Mouse (Mus musculus): ENCODE results near the gene Eid1. TPM values are rescaled to one million over a fixed set of nuclear protein-coding genes. Genes with fewer than 3 reads are reported as not detected.

Gene Eid1
- polyA plus RNA-seq (2015; fragmentation: Nextera tagmentation; extraction: Ambion mirVana), result 116 and 119 TPM in 2 replicates

DNA sequence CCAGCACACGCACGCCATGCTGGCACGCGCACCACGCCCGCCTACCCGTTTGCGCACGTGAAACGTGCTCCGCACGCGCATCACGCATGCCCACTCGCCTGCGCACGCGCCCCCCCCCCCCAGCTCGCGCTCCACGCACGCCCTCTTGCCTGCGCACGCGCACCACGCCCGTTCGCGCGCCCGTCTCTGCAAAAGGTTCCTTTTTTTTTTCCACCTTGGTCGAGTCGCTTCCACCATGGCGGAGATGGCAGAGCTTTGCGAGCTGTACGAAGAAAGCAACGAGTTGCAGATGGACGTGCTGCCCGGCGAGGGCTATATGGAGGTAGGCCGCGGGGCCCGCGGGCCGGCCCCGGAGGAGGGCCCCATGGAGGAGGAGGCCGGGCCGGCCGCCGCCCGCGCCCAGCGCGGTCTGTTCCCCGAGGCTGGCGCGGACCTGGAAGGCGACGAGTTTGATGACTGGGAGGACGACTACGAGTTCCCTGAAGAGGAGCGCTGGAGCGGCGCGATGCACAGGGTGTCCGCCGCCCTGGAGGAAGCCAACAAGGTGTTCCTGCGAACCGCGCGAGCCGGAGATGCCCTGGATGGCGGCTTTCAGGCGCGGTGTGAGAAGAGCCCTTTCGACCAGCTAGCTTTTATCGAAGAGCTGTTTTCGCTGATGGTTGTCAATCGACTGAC is at the start of gene Eid1:
TSS of gene Eid1 (plus strand) at position 139 of the 675 bp plus-strand sequence.
- Histone ChIP-seq H3K27me3 (no peaks in the 10 kb centered on the region), H3K9ac (peak within 1 kb of the TSS; percentile 76), H3K4me1 (peaks cover 11% of the 10 kb centered on the region), H3K27ac (peak within 1 kb of the TSS; percentile 91), H3K9me3 (replicated peaks) (no peaks in the 10 kb centered on the region), H3K36me3 (no peaks in the 10 kb centered on the region), H3K4me3 (replicated peaks) (peak within 1 kb of the TSS; percentile 72), H3K4me2 (peak within 1 kb of the TSS; percentile 77)
- peak; percentile 92 for ATAC-seq (replicated peaks; ENCODE audit: low FRiP score)
- whole genome bisulfite sequencing, result under 1% methylated on average over 57 of the region's 79 CpGs

DNA sequence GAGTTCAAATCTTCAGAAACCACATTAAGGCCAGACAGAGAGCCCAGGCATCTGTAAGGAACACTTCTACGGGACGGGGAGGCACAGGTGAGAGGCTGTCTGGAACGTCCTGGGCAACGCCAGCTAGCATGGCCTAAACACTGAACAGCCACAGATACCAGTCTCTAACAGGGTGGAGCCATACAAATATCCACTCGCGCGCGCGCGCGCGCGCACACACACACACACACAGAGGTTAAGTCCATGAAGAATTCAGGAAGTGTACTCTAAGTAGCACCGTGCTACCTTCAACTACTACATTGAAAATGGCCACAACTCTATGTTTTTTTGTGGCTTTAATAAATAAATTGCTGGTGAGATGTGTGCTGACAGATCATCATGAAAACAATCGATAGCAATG is 49.7 kb upstream of the Eid1 start:
- H3K36me3 ChIP-seq, result peaks cover 19% of the 10 kb centered on the region
- no peak for ATAC-seq (replicated peaks; ENCODE audit: low FRiP score)
- no peaks in the 10 kb centered on the region for H3K27me3 ChIP-seq
- H3K4me3 ChIP-seq (replicated peaks), result peak overlapping the region; percentile 94
- 90% methylated on average over 15 of the region's 15 CpGs for WGBS
- H3K9me3 ChIP-seq (replicated peaks), result no peaks in the 10 kb centered on the region
- H3K4me2 ChIP-seq, result peak overlapping the region; percentile 67
- H3K4me1 ChIP-seq, result peaks cover 36% of the 10 kb centered on the region
- H3K9ac ChIP-seq, result no peak overlapping the region
- no peak overlapping the region for H3K27ac ChIP-seq

DNA sequence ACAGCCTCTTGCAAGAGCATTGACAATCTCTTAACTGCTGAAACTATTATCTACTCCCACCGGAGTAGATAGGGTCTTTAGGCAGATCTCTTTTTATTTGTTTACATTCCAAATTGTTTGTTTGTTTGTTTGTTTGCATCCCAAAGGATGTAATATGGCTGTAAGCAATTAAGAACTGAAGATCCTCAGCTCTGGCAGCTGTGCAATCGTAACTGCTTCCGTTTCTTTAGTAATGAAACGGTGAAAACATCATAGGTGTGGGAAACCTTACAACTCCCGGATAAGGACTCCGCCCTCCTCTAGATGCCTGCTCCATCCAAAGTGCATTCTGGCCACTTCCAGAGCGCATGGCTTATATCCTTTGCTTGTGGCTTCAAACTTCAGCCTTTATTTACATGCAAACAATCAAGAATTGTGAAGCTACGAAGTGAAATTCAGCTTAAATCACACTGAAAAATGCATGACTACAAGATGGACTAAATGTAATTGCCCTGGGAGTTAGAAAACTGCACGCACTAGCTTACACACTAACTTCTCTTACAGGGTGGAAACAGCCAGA is 48.7 kb upstream of the Eid1 start:
- ATAC-seq (replicated peaks; ENCODE audit: low FRiP score), result no peak
- H3K9ac ChIP-seq, result peak overlapping the region; percentile 93
- peak overlapping the region; percentile 72 for H3K27ac ChIP-seq
- no peaks in the 10 kb centered on the region for H3K27me3 ChIP-seq
- H3K36me3 ChIP-seq, result peaks cover 12% of the 10 kb centered on the region
- H3K4me1 ChIP-seq, result peaks cover 36% of the 10 kb centered on the region
- peak overlapping the region; percentile 67 for H3K4me2 ChIP-seq
- peak overlapping the region; percentile 94 for H3K4me3 ChIP-seq (replicated peaks)
- H3K9me3 ChIP-seq (replicated peaks), result no peaks in the 10 kb centered on the region
- 5% methylated on average over 9 of the region's 9 CpGs for WGBS

DNA sequence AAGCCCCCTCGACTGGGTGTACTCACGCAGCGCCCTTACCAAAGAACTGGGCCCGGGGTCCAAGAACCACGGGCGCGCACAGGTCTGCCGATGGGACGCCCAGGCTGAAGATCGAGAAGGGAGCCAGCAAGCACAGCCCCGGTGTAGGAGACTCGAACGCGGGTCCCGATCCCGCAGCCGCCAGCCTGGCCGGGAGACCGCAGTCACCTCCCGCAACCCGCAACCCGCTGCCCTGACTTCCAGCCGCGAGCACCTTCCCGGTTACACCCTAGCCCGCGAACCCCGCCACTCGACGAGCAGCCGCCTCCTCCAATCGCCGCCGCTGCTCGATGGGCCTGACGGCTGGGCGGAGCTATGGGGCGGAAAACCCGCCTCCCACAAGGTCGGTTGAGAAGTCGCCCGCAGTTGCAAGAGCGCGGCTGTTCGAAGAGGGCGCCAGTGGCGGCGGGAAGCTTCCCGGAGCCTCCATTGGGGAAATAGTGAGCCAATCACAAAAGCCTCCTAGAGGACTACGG is 48.0 kb upstream of the Eid1 start, which contains the start of gene Cep152:
TSS of gene Cep152 (minus strand) at position 277 of the 515 bp plus-strand sequence.
- peak within 1 kb of the TSS; percentile 93 for H3K9ac ChIP-seq

DNA sequence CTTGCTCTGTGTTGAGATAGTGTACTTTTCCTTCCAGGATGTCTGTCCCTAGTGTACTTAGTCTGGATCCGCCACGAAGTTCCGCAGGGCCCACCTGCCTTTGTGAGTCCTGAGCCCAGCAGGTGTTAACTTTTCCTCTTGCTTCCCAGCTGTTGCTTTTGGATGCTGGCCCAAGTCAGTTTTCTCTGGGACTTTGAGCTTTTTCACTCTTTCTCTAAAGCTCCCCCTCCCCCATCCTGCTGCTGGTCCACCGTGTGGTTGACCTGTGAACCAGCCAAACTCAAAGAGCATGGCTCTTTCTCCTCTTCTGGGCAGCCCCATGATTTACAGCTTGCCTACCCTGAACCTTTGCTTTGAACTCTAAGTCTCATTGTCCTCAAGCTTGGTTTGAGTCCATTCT is 46.4 kb upstream of the Eid1 start:
- Histone ChIP-seq H3K27ac (no peak overlapping the region), H3K4me2 (no peak overlapping the region), H3K4me1 (peaks cover 23% of the 10 kb centered on the region), H3K9me3 (replicated peaks) (no peaks in the 10 kb centered on the region), H3K4me3 (replicated peaks) (no peak overlapping the region), H3K36me3 (no peaks in the 10 kb centered on the region), H3K9ac (no peak overlapping the region), H3K27me3 (no peaks in the 10 kb centered on the region)
- no peak for ATAC-seq (replicated peaks; ENCODE audit: low FRiP score)
- WGBS, result 68% methylated on average over 4 of the region's 4 CpGs

More for the DNA sequence above, 48.0 kb upstream of the Eid1 start, which contains the start of gene Cep152:
- ATAC-seq (replicated peaks; ENCODE audit: low FRiP score), result peak; percentile 98
- peaks cover 5% of the 10 kb centered on the region; the same call in 1 of the 2 replicates for H3K36me3 ChIP-seq
- peak within 1 kb of the TSS; percentile 67 for H3K4me2 ChIP-seq
- H3K27me3 ChIP-seq, result no peaks in the 10 kb centered on the region
- peaks cover 36% of the 10 kb centered on the region for H3K4me1 ChIP-seq
- peak within 1 kb of the TSS; percentile 94 for H3K4me3 ChIP-seq (replicated peaks)
- H3K27ac ChIP-seq, result peak within 1 kb of the TSS; percentile 72
- no peaks in the 10 kb centered on the region for H3K9me3 ChIP-seq (replicated peaks)
- WGBS, result 0% methylated on average over 50 of the region's 50 CpGs

DNA sequence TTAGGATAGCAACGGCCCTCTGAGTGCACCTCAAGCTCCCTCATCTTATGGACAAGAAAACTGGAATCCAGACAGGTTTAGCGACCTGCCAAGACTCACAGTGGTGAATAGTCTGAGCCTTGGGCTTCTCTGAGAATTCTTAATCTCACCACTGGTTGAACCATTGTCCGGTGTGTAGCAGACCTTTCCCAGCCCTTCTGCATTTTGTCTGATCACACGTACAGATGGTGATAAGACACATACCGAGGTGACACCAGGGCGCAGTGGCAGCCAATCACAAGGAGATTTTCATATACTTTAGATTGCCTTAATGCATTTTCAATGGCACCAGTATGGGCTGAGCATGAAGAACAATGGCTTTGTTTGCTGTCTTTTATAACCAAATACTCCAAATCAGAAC is 44.4 kb upstream of the Eid1 start:
- Histone ChIP-seq H3K4me1 (peaks cover 14% of the 10 kb centered on the region), H3K27ac (no peak overlapping the region), H3K9ac (no peak overlapping the region), H3K4me2 (no peak overlapping the region), H3K27me3 (no peaks in the 10 kb centered on the region), H3K4me3 (replicated peaks) (no peak overlapping the region), H3K36me3 (no peaks in the 10 kb centered on the region), H3K9me3 (replicated peaks) (no peaks in the 10 kb centered on the region)
- WGBS, result 89% methylated on average over 6 of the region's 6 CpGs
- no peak for ATAC-seq (replicated peaks; ENCODE audit: low FRiP score)

DNA sequence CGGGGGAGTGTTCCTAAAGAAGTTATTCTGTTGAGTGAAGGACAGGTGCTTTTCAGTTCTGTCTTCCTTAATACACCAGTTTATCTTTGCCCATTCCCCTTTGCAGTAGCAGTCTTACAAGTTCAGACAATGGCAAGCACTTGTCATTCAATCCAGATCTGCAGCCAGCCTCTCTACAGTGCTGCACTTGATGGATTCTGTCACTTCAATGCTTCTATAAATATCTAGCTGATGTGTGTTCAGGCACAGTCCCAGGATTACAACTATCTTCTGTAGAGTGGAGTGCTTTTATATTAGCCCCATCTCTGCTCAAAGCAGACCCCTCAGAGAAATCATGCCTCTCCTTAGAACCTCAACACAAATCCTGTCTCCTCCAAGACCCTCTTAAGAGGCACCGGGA is 42.9 kb upstream of the Eid1 start:
- Histone ChIP-seq H3K4me3 (replicated peaks) (no peak overlapping the region), H3K27me3 (no peaks in the 10 kb centered on the region), H3K9ac (no peak overlapping the region), H3K4me1 (peaks cover 6% of the 10 kb centered on the region; the same call in 1 of the 2 replicates), H3K36me3 (no peaks in the 10 kb centered on the region), H3K4me2 (no peak overlapping the region), H3K9me3 (replicated peaks) (no peaks in the 10 kb centered on the region), H3K27ac (no peak overlapping the region)
- no peak for ATAC-seq (replicated peaks; ENCODE audit: low FRiP score)
- 95% methylated on average over 2 of the region's 2 CpGs for WGBS

DNA sequence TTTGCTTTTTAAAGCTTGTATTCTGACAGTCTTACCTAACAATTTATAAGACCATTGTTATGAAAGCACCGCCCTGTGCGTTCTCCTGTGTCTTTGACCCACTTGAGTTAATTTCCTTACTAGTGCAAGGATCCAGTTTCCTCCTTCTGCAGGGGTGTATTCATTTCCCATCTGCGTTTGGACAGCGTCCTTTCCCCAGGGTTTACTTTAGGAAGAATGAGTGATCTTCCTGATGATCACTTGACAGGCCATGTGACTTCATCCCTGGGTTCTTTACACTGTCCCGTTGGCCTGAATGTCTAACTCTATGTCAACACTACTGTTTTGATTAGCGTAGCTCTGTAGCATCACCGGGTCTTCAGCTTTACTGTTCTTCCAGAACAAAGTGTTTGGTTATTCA is 35.6 kb upstream of the Eid1 start:
- ATAC-seq (replicated peaks; ENCODE audit: low FRiP score), result no peak
- Histone ChIP-seq H3K36me3 (no peaks in the 10 kb centered on the region), H3K9ac (no peak overlapping the region), H3K9me3 (replicated peaks) (no peaks in the 10 kb centered on the region), H3K4me1 (no peaks in the 10 kb centered on the region), H3K4me3 (replicated peaks) (no peak overlapping the region), H3K4me2 (no peak overlapping the region), H3K27me3 (no peaks in the 10 kb centered on the region), H3K27ac (no peak overlapping the region)
- 38% methylated on average over 7 of the region's 7 CpGs for WGBS

DNA sequence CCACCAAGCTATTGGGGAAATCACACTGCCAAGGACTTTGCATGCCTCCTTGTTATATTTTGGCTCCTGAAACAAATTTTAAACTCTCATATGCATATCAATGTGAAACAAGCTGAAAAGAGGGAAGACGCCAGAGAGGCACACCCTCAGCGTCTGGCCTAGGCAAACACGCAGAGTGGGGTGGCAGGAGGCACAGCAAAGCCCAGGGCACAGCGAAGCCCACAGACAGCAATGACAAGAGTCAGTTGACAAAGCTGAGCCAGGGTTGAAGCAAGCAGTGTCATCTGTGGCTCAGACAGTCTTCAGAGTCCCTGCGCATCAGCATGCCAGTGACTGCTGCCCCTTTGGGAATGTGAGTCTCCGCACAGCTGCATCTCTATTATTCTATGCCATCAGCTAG is 28.0 kb upstream of the Eid1 start:
- H3K36me3 ChIP-seq, result no peaks in the 10 kb centered on the region
- H3K4me1 ChIP-seq, result no peaks in the 10 kb centered on the region
- no peaks in the 10 kb centered on the region for H3K27me3 ChIP-seq
- 90% methylated on average over 6 of the region's 6 CpGs for WGBS
- H3K9ac ChIP-seq, result no peak overlapping the region
- ATAC-seq (replicated peaks; ENCODE audit: low FRiP score), result no peak
- no peak overlapping the region for H3K4me3 ChIP-seq (replicated peaks)
- no peaks in the 10 kb centered on the region for H3K9me3 ChIP-seq (replicated peaks)
- H3K4me2 ChIP-seq, result no peak overlapping the region
- no peak overlapping the region for H3K27ac ChIP-seq

DNA sequence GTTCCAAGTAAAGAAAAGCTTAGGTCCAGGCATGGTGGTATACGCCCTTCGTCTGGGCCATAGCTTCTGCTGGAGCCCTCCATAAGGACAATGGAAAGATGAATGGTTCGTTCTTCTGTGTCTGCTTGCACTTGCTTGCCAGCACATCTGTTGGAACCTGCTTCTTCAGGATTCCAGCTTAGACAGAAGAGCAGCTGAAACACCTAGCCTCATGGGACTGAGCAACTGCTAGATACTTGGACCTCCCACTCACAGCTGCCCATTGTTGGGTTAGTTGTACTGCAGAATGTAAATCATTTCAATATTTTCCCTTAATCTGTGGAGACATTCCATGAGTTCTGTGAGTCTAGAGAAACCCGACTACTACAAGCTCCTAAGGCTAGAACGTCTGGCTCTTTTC is 22.9 kb upstream of the Eid1 start:
- no peak for ATAC-seq (replicated peaks; ENCODE audit: low FRiP score)
- H3K36me3 ChIP-seq, result no peaks in the 10 kb centered on the region
- no peak overlapping the region for H3K4me3 ChIP-seq (replicated peaks)
- H3K4me1 ChIP-seq, result no peaks in the 10 kb centered on the region
- no peak overlapping the region for H3K9ac ChIP-seq
- no peaks in the 10 kb centered on the region for H3K27me3 ChIP-seq
- H3K9me3 ChIP-seq (replicated peaks), result no peaks in the 10 kb centered on the region
- H3K4me2 ChIP-seq, result no peak overlapping the region
- no peak overlapping the region for H3K27ac ChIP-seq
- WGBS, result 77% methylated on average over 5 of the region's 5 CpGs

DNA sequence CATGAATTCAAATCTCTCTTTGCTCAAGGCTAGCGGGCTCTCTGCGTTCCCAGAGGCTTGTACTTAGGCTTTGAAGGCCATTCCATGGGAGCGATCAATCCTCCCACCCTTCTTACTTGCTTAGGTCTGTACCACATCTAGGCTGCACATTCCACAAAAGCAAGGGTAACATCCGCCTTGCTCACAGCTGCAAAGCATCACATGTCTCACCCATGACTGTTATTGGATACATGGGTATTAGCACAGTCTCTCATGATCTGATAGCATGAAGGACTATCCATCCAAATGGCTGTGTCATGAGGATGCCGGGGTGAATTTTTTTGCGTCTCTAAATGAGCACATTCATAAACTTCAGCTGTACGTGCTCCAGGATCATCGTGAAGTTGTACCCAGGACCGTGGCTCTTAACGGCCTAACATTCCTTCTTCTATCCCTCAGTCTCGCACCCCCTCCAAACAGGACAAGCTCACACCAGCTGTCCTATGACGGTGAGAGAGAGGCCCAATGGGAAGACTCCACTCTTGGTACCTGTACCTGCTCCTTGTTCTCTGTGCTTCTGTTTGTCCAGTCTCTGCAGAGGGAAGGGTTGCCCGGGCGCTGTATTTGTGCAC is 22.0 kb upstream of the Eid1 start:
- no peak overlapping the region for H3K4me3 ChIP-seq (replicated peaks)
- H3K4me1 ChIP-seq, result no peaks in the 10 kb centered on the region
- no peaks in the 10 kb centered on the region for H3K36me3 ChIP-seq
- H3K27me3 ChIP-seq, result no peaks in the 10 kb centered on the region
- H3K27ac ChIP-seq, result no peak overlapping the region
- WGBS, result 84% methylated on average over 14 of the region's 14 CpGs
- no peak for ATAC-seq (replicated peaks; ENCODE audit: low FRiP score)
- no peak overlapping the region for H3K4me2 ChIP-seq
- no peaks in the 10 kb centered on the region for H3K9me3 ChIP-seq (replicated peaks)
- H3K9ac ChIP-seq, result no peak overlapping the region

DNA sequence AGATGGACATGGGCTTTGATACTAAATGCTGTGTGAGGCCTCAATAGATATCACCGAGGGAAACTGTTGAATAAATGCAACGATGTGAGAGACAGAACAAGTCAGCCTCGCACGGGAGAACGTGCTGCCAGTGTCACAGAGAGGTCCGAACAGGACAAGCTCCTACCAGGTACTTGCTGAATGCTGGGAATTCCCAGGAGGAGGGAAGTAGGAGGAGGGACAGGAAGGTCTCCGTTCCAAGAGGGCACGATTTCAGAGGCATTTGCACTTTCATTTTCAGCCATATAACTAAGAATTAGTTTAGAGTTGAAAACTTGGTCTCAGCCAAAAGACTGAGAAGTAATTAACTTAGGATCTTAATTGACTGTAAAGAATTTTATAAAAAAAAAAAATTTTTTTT is 21.3 kb upstream of the Eid1 start:
- H3K36me3 ChIP-seq, result no peaks in the 10 kb centered on the region
- no peak overlapping the region for H3K27ac ChIP-seq
- no peaks in the 10 kb centered on the region for H3K9me3 ChIP-seq (replicated peaks)
- no peaks in the 10 kb centered on the region for H3K27me3 ChIP-seq
- no peak overlapping the region for H3K4me3 ChIP-seq (replicated peaks)
- no peak for ATAC-seq (replicated peaks; ENCODE audit: low FRiP score)
- WGBS, result 75% methylated on average over 8 of the region's 8 CpGs
- no peak overlapping the region for H3K9ac ChIP-seq
- no peak overlapping the region for H3K4me2 ChIP-seq
- no peaks in the 10 kb centered on the region for H3K4me1 ChIP-seq
